Comparison of ENCODE assay signal across 10 mouse cellular contexts in genomic region chr4:55077133-55077889, GRCm38 (mm10).
A peak's percentile ranks its signal among the peaks of the same experiment; 100 is the strongest.
DNase-seq lines count a peak whose midpoint lies in the region; ATAC-seq and TF ChIP-seq lines count a peak whose summit lies in the region.
"Had no signal": no experiment of that assay in that cellular context is flagged by ENCODE, and none has a peak within 500 bp of the region (broad histone marks: within the 10 kb centered on the region; RNA-seq: fewer than 3 reads in every experiment).

No protein-coding gene starts in this region.

- intact Hi-C loops in left cerebral cortex, adult 2 months (cut with DNase I): no loop called here

- H3K9me3 ChIP-seq in forebrain, embryonic 12.5 days: no peaks in the 10 kb centered on the region
- H3K9me3 ChIP-seq in hindbrain, embryonic 14.5 days (ENCODE audit: control insufficient read depth, low read length): no peaks in the 10 kb centered on the region
- H3K9me3 ChIP-seq: embryonic facial prominence, embryonic 15.5 days; limb, embryonic 13.5 days had no signal

- H3K9ac ChIP-seq in forebrain, embryonic 12.5 days: no peak overlapping the region
- H3K9ac ChIP-seq in hindbrain, embryonic 14.5 days: no peak overlapping the region
- H3K9ac ChIP-seq: embryonic facial prominence, embryonic 15.5 days; limb, embryonic 13.5 days had no signal

- no peak overlapping the region for H3K4me3 ChIP-seq in forebrain, embryonic 12.5 days (replicated peaks)
- no peak overlapping the region for H3K4me3 ChIP-seq in hindbrain, embryonic 14.5 days (replicated peaks; ENCODE audit: low read length)
- H3K4me3 ChIP-seq in left cerebral cortex, adult 2 months: no peak overlapping the region
- no peak overlapping the region for H3K4me3 ChIP-seq in olfactory bulb, adult 2 months (ENCODE audit: insufficient read depth, low read depth, low read length)
- H3K4me3 ChIP-seq: embryonic facial prominence, embryonic 15.5 days; limb, embryonic 13.5 days had no signal

- peaks cover 90% of the 10 kb centered on the region for H3K36me3 ChIP-seq in forebrain, embryonic 12.5 days (replicated peaks)
- peaks cover 87% of the 10 kb centered on the region for H3K36me3 ChIP-seq in hindbrain, embryonic 14.5 days (replicated peaks; ENCODE audit: control insufficient read depth, insufficient read depth)

- peak; percentile 9 for DNase-seq in gastrocnemius, adult 18-20 months (ENCODE audit: low spot score)
- DNase-seq in gastrocnemius, postnatal 10 days: no peak
- peak; percentile 54 for DNase-seq in hindbrain, embryonic 14.5 days (ENCODE audit: low spot score)
- DNase-seq in left cerebral cortex, adult 2 months (ENCODE audit: extremely low spot score in 1 of 2, low spot score in 2 of 2): peak; percentile 59 to 60
- DNase-seq in c-Kit-positive CD71-positive TER-119-positive erythroid progenitor cells, embryonic 14.5 days (ENCODE audit: low spot score): no peak
- no peak for DNase-seq in thymus, postnatal 25 days

- TF ChIP-seq CTCF in left cerebral cortex, adult 2 months (IDR thresholded peaks at IDR 0.05): no peak; the same call in 1 of the 2 replicates
- no peak for TF ChIP-seq CTCF in olfactory bulb, adult 2 months (IDR thresholded peaks at IDR 0.05; ENCODE audit: insufficient read depth, low read depth, low read length)

- no peak overlapping the region for H3K4me2 ChIP-seq in forebrain, embryonic 12.5 days
- H3K4me2 ChIP-seq in hindbrain, embryonic 14.5 days (replicated peaks): no peak overlapping the region
- H3K4me2 ChIP-seq: embryonic facial prominence, embryonic 15.5 days; limb, embryonic 13.5 days had no signal

- ATAC-seq in forebrain, embryonic 12.5 days (ENCODE audit: low FRiP score): peak; percentile 71
- ATAC-seq in hindbrain, embryonic 14.5 days (ENCODE audit: low FRiP score): peak; percentile 73

- no peak for TF ChIP-seq POLR2A in olfactory bulb, adult 2 months (IDR thresholded peaks at IDR 0.05; ENCODE audit: insufficient read depth, low read depth, low read length)

- H3K27me3 ChIP-seq in forebrain, embryonic 12.5 days: no peaks in the 10 kb centered on the region
- H3K27me3 ChIP-seq in hindbrain, embryonic 14.5 days (ENCODE audit: control insufficient read depth, insufficient read depth, low read length): no peaks in the 10 kb centered on the region
- H3K27me3 ChIP-seq: embryonic facial prominence, embryonic 15.5 days; limb, embryonic 13.5 days had no signal

- peak overlapping the region; percentile 84 for H3K27ac ChIP-seq in forebrain, embryonic 12.5 days
- H3K27ac ChIP-seq in hindbrain, embryonic 14.5 days: peak overlapping the region; percentile 78
- peak overlapping the region; percentile 29; the same call in 1 of the 2 replicates for H3K27ac ChIP-seq in left cerebral cortex, adult 2 months
- H3K27ac ChIP-seq in olfactory bulb, adult 2 months (ENCODE audit: insufficient read depth, low read depth, low read length): peak overlapping the region; percentile 23
- H3K27ac ChIP-seq: embryonic facial prominence, embryonic 15.5 days; limb, embryonic 13.5 days had no signal

- peaks cover 28% of the 10 kb centered on the region for H3K4me1 ChIP-seq in forebrain, embryonic 12.5 days
- H3K4me1 ChIP-seq in hindbrain, embryonic 14.5 days (replicated peaks; ENCODE audit: control insufficient read depth, insufficient read depth, low read length): peaks cover 19% of the 10 kb centered on the region; the same call in 1 of the 2 replicates
- H3K4me1 ChIP-seq in olfactory bulb, adult 2 months (ENCODE audit: control insufficient read depth, insufficient read depth, low read length): peaks cover 7% of the 10 kb centered on the region; the same call in 1 of the 2 replicates
- H3K4me1 ChIP-seq: limb, embryonic 13.5 days had no signal

- WGBS in forebrain, embryonic 12.5 days: 34% methylated on average over 11 of the region's 11 CpGs
- 20% methylated on average over 11 of the region's 11 CpGs for WGBS in hindbrain, embryonic 14.5 days
- 39% methylated on average over 11 of the region's 11 CpGs for WGBS in olfactory bulb, adult 2 months

Comparison
In these comparisons a context has a peak if more than half of its experiments do, and no peak if none do; other contexts are left out.
1. DNase-seq: peak in gastrocnemius, adult 18-20 months (single experiment), hindbrain, embryonic 14.5 days (single experiment) and left cerebral cortex, adult 2 months (2 of 2); none in gastrocnemius, postnatal 10 days (single experiment), c-Kit-positive CD71-positive TER-119-positive erythroid progenitor cells, embryonic 14.5 days (single experiment) and thymus, postnatal 25 days (single experiment).
2. H3K27ac ChIP-seq: peak in every context shown above with its lines; median percentile 84 in forebrain, embryonic 12.5 days; 78 in hindbrain, embryonic 14.5 days; 29 in left cerebral cortex, adult 2 months; 23 in olfactory bulb, adult 2 months.